Mouse (Mus musculus): Measurements from ENCODE around the gene Eml1.

DNA sequence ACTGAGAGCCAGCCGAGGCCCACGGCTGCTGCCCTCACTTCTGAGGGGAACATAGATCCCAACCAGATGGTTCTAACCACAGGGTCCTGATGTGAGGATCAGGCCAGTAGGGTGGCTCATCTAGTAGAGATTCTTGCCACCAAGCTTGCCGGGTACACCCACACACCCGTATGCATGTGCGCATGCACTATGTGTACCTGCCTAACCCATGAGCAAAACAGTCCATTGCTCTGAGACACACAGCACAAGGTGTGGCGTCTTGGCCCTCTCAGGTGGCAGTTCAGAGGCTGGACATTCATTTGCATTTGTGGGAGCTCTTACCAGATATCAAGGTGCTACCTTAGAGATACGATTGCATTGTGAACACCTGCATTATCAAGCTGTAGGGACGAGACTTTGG, 22.6 kb upstream of the Eml1 start:
- no peak for TF ChIP-seq POLR2A (IDR thresholded peaks at IDR 0.05; ENCODE audit: borderline replicate concordance, low read depth, low read length)
- no peak for TF ChIP-seq CTCF (IDR thresholded peaks at IDR 0.05; ENCODE audit: low read depth, low read length)
